Mouse (Mus musculus) heart, postnatal 14 days (tissue): ENCODE data around the gene Stk32c. TPM values are rescaled to one million over a fixed set of nuclear protein-coding genes. Genes with fewer than 3 reads are reported as not detected.
A peak's percentile ranks its signal among the peaks of the same experiment; 100 is the strongest.

Experiments used
- DNase-seq, 2 experiments: peaks; one replicate each; pipeline ENCODE4 v3.0.0; 2021 to 2022
- intact Hi-C: fragments of 180-260 bp; cut with DNase I; formaldehyde crosslinking; loops from one replicate; pipeline ENCODE4 v1.15.1; 2025
- total RNA-seq, 2 experiments: library from RNA; stranded (reverse); gene quantifications; 2 replicates each; pipeline ENCODE4 v1.2.3; 2021

Gene Stk32c
- total RNA-seq, 2 experiments from 2014 or later, result 1.8 to 2.7 TPM

DNA sequence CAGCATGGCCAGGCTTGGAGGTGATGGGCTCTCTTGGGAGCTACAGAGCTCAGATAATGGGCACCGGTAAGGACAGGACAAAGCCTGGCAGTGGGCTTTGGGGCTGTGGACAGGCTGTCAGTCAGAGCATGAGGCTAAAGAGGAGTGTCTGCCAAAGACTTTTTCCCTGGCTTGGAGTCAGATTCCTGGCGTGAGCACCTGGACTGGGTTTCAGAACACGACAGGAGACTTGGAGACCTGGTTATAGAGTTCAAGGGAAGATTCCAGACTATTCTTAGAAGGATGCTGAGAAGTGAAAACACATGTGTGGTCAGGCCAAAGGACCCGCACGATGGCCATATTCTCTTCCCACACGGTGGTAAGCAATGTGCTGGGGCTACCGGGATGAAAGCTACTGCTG is 107.4 kb downstream of the Stk32c start:
- intact Hi-C loops, result loop anchor here (5.0 kb wide), 1 partner anchor 187 kb away; no protein-coding TSS in a partner anchor
- no peak for DNase-seq

GRCm38 (mm10) chr7:139105076-139105475 is 108.0 kb downstream of the Stk32c start:
- DNase-seq, result no peak
- intact Hi-C loops, result loop anchor here (5.0 kb wide), 1 partner anchor 187 kb away; no protein-coding TSS in a partner anchor

DNA sequence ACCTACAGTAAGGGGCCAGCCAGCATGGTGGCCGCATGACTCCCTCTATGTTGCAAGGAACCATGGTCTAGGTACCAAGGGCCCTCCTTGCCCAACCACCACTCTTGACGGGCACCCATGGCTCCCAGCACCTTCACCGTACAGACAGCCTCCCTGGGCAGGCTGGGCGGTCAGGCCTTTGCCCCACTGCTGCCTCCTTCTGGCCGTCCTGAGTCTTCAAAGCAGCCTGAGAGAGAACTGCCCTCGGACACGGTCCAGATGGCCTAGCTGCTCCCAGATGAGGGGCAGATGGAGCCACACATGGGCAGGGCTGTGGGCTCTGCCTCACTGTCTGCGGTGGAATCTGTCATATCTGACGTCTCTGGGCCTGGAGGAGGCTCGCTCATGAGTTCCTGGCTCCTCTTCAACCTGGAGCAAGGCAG is 109.1 kb downstream of the Stk32c start:
- DNase-seq, result peak in 1 of 2 experiments; percentile 23
- intact Hi-C loops, result no loop called here

DNA sequence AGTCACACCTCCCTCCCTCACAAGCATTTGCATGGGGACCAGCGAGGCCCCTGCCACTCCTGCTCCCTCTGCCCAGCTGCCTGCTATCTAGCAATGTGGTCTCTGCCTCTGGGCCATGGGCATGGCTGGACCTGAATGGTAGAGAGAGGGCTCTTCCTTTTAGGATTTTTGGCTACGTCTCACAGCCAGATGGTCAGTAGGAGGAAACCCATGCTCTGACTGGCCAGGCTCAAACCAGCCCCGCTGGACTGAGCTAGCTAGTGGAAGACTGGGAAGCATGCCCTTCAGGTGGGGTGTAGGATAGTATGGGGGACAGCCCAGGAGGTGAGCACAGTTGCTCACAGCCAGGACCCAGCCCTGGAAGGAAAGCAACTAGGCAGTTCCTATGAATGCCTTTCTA is 111.3 kb downstream of the Stk32c start:
- intact Hi-C loops, result no loop called here

DNA sequence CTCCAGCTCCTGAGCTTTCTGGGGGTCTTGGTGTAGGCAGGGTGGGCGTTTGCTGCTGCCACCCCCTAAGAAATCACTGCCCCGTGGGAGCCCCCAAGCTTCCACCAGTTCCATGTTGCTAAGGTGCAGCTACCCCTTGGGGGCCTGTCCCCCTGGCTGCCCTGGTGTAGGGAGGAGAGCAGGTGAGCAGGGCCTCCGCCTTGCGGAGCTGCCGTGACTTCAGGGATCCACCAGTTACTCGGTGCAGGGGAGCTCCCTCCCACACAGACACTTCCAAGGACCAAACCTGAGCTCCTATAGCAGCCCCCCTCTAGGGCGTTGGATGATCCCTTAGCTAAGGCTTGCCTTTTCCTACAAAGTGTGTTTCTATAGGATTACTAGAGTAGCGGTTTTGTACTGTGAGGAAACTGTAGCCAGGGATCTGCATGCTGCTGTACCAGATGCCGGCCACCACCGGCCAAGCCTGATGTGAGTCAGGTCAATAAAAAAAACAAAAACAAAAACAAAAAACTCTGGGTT is 111.8 kb downstream of the Stk32c start:
- intact Hi-C loops, result no loop called here
- no peak for DNase-seq

More for the DNA sequence above, 111.3 kb downstream of the Stk32c start:
- no peak for DNase-seq

DNA sequence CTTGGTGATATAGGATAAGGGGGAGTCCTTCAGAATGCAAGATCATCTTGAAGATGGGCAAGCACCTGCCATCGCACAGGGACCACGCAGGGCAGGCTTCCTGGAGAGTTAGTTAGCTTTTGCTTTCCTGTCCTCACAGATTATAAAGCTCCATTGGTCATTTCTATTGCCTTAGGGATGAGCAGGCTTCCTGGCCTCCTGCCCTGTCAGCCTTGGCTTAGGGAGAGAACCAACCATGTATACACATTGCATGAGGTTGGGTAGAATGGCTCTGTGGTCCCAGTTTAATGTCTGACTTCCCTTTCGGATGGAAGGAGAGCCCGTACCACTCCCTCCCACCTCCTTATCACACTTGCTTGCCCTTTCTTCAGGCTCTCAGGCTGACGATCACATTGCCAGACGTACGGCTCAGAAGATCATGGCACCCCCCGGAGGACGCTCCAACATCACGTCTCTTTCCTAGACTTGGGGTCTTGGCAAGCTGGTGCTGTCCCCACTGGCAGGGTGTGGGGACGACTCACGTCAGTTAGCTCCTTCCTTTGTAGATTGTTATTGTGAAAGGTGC is 112.5 kb downstream of the Stk32c start:
- intact Hi-C loops, result no loop called here
- DNase-seq, result no peak

GRCm38 (mm10) chr7:139096399-139096798 is 116.7 kb downstream of the Stk32c start:
- DNase-seq, result no peak
- intact Hi-C loops, result no loop called here

- intact Hi-C loops, result no loop called here
- no peak for DNase-seq
Measured at GRCm38 (mm10) chr7:139095282-139095681, 117.8 kb downstream of the Stk32c start.

DNA sequence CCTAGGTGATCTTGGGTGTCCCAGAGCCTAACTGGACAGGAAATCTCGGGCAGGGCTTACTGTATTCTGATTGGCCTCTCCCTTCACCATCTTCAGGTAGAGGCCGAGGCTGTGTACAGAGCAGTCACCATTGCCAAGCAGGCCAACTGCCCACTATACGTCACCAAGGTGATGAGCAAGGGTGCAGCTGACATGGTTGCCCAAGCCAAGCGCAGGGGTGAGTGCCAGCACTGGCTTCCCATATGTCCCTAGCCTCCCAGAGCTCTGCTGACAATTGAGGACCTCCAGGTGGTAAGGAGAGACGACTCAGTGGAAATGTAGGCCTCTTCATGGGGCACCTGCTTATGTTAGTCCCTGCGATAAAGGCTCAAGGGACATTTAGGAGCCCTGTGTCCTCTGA is 118.3 kb downstream of the Stk32c start:
- no peak for DNase-seq
- intact Hi-C loops, result no loop called here

DNA sequence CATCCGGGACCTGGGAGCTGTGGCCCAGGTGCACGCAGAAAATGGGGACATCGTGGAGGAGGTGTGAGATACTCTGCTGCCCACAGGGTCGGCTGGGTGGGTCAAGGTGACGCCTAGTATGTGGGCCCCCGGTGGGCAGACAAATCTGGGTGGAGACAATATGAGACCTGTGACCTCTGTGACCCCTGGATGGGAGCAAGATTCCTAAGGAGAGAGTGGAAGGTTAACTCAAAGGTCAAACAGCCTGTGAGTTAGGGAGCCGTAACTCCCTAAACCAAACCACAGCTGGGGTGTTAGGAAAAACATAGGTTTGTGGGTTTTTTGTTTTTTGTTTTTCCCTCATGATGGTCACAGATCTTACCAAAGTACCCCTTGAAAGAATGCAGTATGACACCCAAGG is 119.3 kb downstream of the Stk32c start:
- DNase-seq, result no peak
- intact Hi-C loops, result no loop called here

DNA sequence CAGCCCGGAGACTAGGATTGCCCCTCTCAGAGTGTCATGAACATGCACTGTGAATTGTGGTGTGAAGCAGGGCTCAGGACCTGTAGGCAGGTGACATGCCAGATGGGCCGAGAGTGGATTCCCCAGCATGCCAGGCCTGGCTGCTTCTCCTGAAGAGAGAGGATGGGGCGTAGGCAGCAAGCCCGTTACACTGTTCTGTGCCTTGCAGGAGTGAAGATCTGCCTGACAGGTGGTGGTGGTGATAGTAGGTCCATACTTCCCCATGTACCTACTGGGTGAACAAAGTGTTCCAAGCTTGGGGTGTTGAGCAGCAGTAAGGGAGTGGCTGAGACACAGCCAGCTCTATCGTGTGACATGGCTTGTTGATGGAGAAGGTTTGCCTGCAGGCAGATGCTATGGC is 120.0 kb downstream of the Stk32c start:
- intact Hi-C loops, result no loop called here
- DNase-seq, result no peak

- intact Hi-C loops, result no loop called here
- no peak for DNase-seq
Measured at GRCm38 (mm10) chr7:139092676-139093075, 120.4 kb downstream of the Stk32c start.

DNA sequence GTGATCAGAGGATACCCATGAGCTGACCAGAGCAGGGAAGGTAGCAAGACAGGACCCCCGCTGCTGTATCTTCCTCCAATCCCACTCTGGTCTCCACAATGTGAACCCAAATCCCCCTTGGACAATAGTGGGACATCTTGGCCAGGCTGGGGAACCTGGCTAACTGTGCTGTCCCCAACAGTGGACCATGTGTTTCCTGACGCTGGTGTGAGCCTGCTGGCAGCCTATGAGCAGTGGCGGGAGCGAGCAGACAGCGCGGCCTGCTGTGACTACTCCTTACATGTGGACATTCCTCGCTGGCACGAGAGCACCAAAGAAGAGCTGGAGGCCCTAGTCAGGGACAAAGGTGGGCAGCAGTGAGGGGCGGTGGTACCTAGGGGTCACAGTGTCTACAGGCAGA is 121.4 kb downstream of the Stk32c start:
- intact Hi-C loops, result no loop called here
- no peak for DNase-seq

GRCm38 (mm10) chr7:139089892-139090874 is 122.9 kb downstream of the Stk32c start:
- DNase-seq, result no peak
- intact Hi-C loops, result no loop called here

- intact Hi-C loops, result no loop called here
- peak; percentile 31 to 63 for DNase-seq
Measured at GRCm38 (mm10) chr7:139087801-139088200, 125.3 kb downstream of the Stk32c start.

- peak; percentile 32 to 50 for DNase-seq
- intact Hi-C loops, result no loop called here
Measured at GRCm38 (mm10) chr7:139086195-139087158, 126.6 kb downstream of the Stk32c start.

DNA sequence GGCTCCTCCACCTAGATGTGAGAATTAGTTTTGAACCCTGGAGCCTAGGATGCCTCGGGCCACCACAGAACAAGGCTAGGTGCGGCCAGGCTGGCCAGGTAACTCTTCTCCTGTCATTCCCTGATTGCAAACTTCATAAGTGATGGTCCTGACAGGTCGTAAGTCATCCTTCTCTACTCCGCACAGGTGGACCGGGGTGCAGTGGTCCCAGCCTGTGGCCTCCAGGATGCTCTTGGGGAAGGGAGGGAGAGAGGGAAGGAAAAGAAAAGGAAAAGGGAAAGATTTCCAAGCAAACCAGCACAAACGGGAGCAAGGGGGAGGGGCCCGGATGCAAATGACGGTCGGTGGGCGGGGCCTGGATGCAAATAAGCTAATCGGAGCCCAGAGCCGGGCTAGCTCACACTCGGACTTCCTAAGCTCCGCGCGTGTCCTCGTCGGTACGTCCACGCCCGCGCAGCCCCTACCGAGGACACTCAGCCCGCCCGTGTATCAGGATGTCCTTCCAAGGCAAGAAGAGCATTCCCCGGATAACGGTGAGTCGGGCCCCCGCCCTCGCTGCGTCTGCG is 127.4 kb downstream of the Stk32c start, which contains the start of gene Dpysl4:
TSS of gene Dpysl4 (plus strand) at position 373 of the 566 bp plus-strand sequence.
- peak; percentile 54 to 59 for DNase-seq

GRCm38 (mm10) chr7:139084316-139084715 is 128.8 kb downstream of the Stk32c start:
- intact Hi-C loops, result no loop called here

More for the DNA sequence above, 127.4 kb downstream of the Stk32c start, which contains the start of gene Dpysl4:
- intact Hi-C loops, result no loop called here

GRCm38 (mm10) chr7:139082281-139082680 is 130.8 kb downstream of the Stk32c start:
- intact Hi-C loops, result no loop called here
- no peak for DNase-seq

More at GRCm38 (mm10) chr7:139084316-139084715, 128.8 kb downstream of the Stk32c start:
- DNase-seq, result no peak

DNA sequence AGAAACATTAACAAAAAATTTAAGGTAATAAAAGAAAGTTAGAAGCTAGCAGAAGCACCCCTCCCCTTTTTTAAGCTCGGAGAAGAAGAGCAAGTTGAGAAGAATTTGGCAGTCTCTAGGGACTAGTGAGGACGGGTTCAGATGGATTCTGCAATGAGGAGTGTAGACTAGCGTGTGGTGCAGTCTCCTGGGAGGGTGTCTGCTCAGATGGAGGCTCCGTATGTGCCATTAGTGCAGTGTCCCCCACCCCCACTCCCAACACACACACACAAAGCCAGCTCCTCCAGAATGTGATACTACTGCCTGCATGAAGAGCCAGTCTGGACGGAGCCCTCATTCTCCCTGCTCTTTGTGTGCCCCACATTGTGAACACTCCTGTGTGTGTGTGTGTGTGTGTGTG is 131.9 kb downstream of the Stk32c start:
- intact Hi-C loops, result no loop called here
- DNase-seq, result no peak
